Mouse (Mus musculus): Measurements from ENCODE around the gene Gm16867. TPM values are rescaled to one million over a fixed set of nuclear protein-coding genes. Genes with fewer than 3 reads are reported as not detected.
"Not testable (repeated sequence)": the region's sequence is repeated elsewhere in the genome, so short reads cannot be mapped to it uniquely, and the experiment has no call there.

The Gm16867 gene
- polyA plus RNA-seq, 1 experiment from 2014 or later: not detected

- not testable (repeated sequence) for H3K4me2 ChIP-seq (ENCODE audit: low read depth, low read length); H3K4me3 ChIP-seq (ENCODE audit: low read depth, low read length); ATAC-seq; H3K27me3 ChIP-seq (ENCODE audit: insufficient read depth, low read length); H3K4me1 ChIP-seq (ENCODE audit: insufficient read depth); H3K27ac ChIP-seq (ENCODE audit: low read depth); H3K36me3 ChIP-seq (replicated peaks; ENCODE audit: insufficient read depth, low read length); DNase-seq; H3K9ac ChIP-seq (replicated peaks); H3K9me3 ChIP-seq (ENCODE audit: low read length)
- no CpG with 5 or more reads among the region's 2 CpGs for WGBS (ENCODE audit: insufficient replicate concordance)
These were observed 9.3 kb upstream of the Gm16867 start, which contains the start of gene Gm27179 for GRCm38 (mm10) chr14:69512449-69512848. Gene Gm27179 (minus strand): TSS chr14:69512549.

DNA sequence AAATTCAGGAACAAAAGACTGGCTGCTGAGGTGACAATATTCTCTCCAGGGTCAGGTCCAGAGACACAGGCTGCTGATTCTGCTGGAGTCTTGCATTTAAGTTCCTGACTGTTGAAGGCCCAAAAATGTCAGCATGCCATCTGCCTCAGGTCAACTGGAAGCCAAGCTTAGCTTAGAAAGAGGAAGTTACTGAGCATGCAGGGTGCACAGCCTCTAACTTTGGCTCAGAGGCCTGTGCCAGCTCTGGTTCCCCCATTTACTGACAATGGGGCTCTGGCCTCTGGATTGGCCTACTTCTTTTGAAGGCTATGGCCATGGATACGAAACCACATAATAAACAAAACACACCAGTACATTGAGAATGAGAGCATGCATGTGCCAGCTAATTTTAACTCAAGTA is 3.8 kb upstream of the Gm16867 start:
- no CpG with 5 or more reads among the region's 1 CpGs for WGBS (ENCODE audit: insufficient replicate concordance)
- H3K4me1 ChIP-seq (ENCODE audit: insufficient read depth); ATAC-seq; H3K27me3 ChIP-seq (ENCODE audit: insufficient read depth, low read length); H3K9ac ChIP-seq (replicated peaks); H3K9me3 ChIP-seq (ENCODE audit: low read length); H3K36me3 ChIP-seq (replicated peaks; ENCODE audit: insufficient read depth, low read length); H3K4me3 ChIP-seq (ENCODE audit: low read depth, low read length); DNase-seq; H3K4me2 ChIP-seq (ENCODE audit: low read depth, low read length); H3K27ac ChIP-seq (ENCODE audit: low read depth): not testable (repeated sequence)

DNA sequence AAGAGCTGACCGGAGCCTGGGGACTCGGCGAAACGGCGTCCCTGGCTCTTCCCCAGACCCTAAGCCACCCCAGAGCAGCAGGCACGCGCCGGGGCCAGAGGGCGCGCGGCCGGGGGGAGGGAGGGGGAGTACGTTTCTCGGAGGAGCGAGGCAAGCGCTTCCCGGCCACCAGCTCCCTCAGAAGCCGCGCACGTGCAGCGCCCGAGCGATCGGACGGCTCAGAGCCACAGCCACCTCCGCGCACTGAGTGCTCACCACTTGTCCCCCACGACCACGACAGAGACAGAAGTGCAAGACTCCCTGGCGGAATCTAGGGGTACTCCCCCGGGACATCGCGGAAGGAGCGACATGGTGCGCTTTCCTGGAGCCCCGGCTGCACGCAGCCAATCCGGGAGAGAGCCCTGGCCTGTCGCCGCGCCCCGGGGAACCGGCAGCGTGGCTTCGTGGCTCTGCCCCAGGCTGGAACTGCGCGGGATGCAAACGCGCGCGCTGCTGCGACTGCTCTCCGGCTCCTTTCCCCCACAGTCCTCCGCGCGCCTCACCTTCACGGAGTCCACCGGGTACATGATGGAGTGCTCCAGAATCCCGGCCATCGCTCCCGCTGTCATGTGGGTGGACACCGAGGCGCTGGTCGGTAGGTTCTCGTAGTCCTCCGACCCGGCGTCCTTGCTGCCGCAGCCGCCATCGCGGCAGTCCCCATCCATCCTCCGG is 567 bp downstream of the Gm16867 start:
- peak; percentile 49 for ATAC-seq
- not testable (repeated sequence) for H3K4me1 ChIP-seq (ENCODE audit: insufficient read depth); H3K27ac ChIP-seq (ENCODE audit: low read depth); DNase-seq; H3K4me3 ChIP-seq (ENCODE audit: low read depth, low read length); H3K27me3 ChIP-seq (ENCODE audit: insufficient read depth, low read length); H3K36me3 ChIP-seq (replicated peaks; ENCODE audit: insufficient read depth, low read length); H3K9ac ChIP-seq (replicated peaks); H3K9me3 ChIP-seq (ENCODE audit: low read length); H3K4me2 ChIP-seq (ENCODE audit: low read depth, low read length)
- no CpG with 5 or more reads among the region's 73 CpGs for WGBS (ENCODE audit: insufficient replicate concordance)

DNA sequence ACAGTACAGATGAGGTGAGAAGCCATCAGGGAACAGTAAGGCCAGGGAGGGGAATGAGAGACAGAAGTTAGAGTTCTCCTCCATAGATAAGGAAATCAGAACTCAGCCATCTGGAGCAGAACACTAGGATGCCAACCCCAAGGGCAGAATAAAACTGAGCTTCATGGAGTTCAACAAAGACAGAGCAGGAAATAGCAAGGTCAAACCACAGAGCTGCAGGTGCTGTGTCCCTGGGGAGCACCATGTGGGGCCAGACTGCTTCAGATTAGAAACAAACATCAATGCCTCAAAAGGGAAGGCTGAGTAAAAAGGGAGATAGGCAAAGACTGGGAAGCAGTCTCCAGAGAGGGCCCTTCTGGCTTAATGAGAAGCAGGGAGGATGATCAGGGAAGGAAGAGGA is 6.9 kb downstream of the Gm16867 start:
- not testable (repeated sequence) for H3K27me3 ChIP-seq (ENCODE audit: insufficient read depth, low read length); H3K4me3 ChIP-seq (ENCODE audit: low read depth, low read length); H3K4me2 ChIP-seq (ENCODE audit: low read depth, low read length); H3K36me3 ChIP-seq (replicated peaks; ENCODE audit: insufficient read depth, low read length); H3K27ac ChIP-seq (ENCODE audit: low read depth); DNase-seq; H3K9ac ChIP-seq (replicated peaks); H3K9me3 ChIP-seq (ENCODE audit: low read length); H3K4me1 ChIP-seq (ENCODE audit: insufficient read depth)
- ATAC-seq: 0 out of 2 replicates have a peak, but pooled peaks have one; percentile 2

DNA sequence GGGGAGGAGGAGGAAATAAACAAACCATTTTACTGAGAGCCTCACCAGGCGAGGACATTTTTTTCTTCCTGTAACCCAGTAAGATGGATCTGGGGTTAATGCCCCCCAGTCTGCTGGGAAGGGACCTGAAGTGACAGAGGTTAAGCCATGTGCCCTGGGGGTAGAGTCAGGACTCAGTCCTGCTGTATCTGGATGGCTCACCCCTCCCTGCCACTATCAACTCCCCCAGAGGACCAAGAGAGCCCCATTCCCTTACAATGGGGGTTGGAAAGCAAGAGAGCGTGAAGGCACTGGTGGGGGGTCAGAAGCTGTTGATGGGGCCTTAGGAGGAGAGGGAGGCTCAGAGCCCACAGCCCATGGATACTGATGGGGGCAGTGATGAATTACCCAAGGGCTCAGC is 8.2 kb downstream of the Gm16867 start:
- ATAC-seq: peak; percentile 24; the same call in 1 of the 2 replicates

GRCm38 (mm10) chr14:69494522-69494921 is 8.6 kb downstream of the Gm16867 start:
- ATAC-seq: peak; percentile 86
- H3K4me1 ChIP-seq (ENCODE audit: insufficient read depth); H3K4me2 ChIP-seq (ENCODE audit: low read depth, low read length); H3K4me3 ChIP-seq (ENCODE audit: low read depth, low read length); H3K9ac ChIP-seq (replicated peaks); DNase-seq; H3K27me3 ChIP-seq (ENCODE audit: insufficient read depth, low read length); H3K36me3 ChIP-seq (replicated peaks; ENCODE audit: insufficient read depth, low read length); H3K9me3 ChIP-seq (ENCODE audit: low read length); H3K27ac ChIP-seq (ENCODE audit: low read depth): not testable (repeated sequence)
- WGBS (ENCODE audit: insufficient replicate concordance): no CpG with 5 or more reads among the region's 3 CpGs

More for the DNA sequence above, 8.2 kb downstream of the Gm16867 start:
- H3K36me3 ChIP-seq (replicated peaks; ENCODE audit: insufficient read depth, low read length); H3K9me3 ChIP-seq (ENCODE audit: low read length); H3K9ac ChIP-seq (replicated peaks); H3K4me3 ChIP-seq (ENCODE audit: low read depth, low read length); DNase-seq; H3K4me2 ChIP-seq (ENCODE audit: low read depth, low read length); H3K27ac ChIP-seq (ENCODE audit: low read depth); H3K4me1 ChIP-seq (ENCODE audit: insufficient read depth); H3K27me3 ChIP-seq (ENCODE audit: insufficient read depth, low read length): not testable (repeated sequence)
- WGBS (ENCODE audit: insufficient replicate concordance): no CpG with 5 or more reads among the region's 2 CpGs

DNA sequence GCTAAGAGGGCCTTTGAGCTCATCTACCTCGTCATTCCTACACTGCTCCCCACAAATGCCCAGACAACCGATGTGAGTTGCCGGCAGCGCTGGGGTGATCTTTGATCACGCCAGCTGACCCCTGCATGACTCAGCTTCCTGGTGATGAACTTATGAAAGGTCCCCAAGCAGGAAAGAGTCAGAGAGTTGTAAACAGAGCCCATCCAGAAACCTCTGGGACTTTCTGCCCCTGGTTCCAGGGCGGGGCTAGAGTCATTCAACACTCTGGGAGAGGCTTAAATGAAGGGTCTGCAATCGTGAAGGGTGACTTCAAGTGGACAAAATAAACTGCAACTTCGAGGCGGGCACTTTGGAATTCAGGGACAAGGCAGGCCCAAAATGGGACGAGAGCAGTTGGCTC is 15.2 kb downstream of the Gm16867 start:
- H3K9me3 ChIP-seq (ENCODE audit: low read length); DNase-seq; H3K4me2 ChIP-seq (ENCODE audit: low read depth, low read length); H3K4me1 ChIP-seq (ENCODE audit: insufficient read depth); H3K27me3 ChIP-seq (ENCODE audit: insufficient read depth, low read length); H3K36me3 ChIP-seq (replicated peaks; ENCODE audit: insufficient read depth, low read length); H3K27ac ChIP-seq (ENCODE audit: low read depth); H3K9ac ChIP-seq (replicated peaks); H3K4me3 ChIP-seq (ENCODE audit: low read depth, low read length): not testable (repeated sequence)
- peak; percentile 67 for ATAC-seq
- no CpG with 5 or more reads among the region's 10 CpGs for WGBS (ENCODE audit: insufficient replicate concordance)

- no CpG with 5 or more reads among the region's 18 CpGs for WGBS (ENCODE audit: insufficient replicate concordance)
- peak; percentile 58 for ATAC-seq
These were observed 17.6 kb downstream of the Gm16867 start for GRCm38 (mm10) chr14:69485466-69486135.

GRCm38 (mm10) chr14:69473941-69474646 is 29.1 kb downstream of the Gm16867 start:
- not testable (repeated sequence) for H3K9ac ChIP-seq (replicated peaks); H3K27ac ChIP-seq (ENCODE audit: low read depth); H3K9me3 ChIP-seq (ENCODE audit: low read length); H3K27me3 ChIP-seq (ENCODE audit: insufficient read depth, low read length); H3K4me3 ChIP-seq (ENCODE audit: low read depth, low read length); H3K36me3 ChIP-seq (replicated peaks; ENCODE audit: insufficient read depth, low read length); H3K4me2 ChIP-seq (ENCODE audit: low read depth, low read length); ATAC-seq; DNase-seq; H3K4me1 ChIP-seq (ENCODE audit: insufficient read depth)
- WGBS (ENCODE audit: insufficient replicate concordance): no CpG with 5 or more reads among the region's 11 CpGs

More at GRCm38 (mm10) chr14:69485466-69486135, 17.6 kb downstream of the Gm16867 start:
- not testable (repeated sequence) for H3K27me3 ChIP-seq (ENCODE audit: insufficient read depth, low read length); H3K9me3 ChIP-seq (ENCODE audit: low read length); H3K9ac ChIP-seq (replicated peaks); H3K4me1 ChIP-seq (ENCODE audit: insufficient read depth); H3K4me2 ChIP-seq (ENCODE audit: low read depth, low read length); H3K4me3 ChIP-seq (ENCODE audit: low read depth, low read length); DNase-seq; H3K36me3 ChIP-seq (replicated peaks; ENCODE audit: insufficient read depth, low read length); H3K27ac ChIP-seq (ENCODE audit: low read depth)
